Mouse (Mus musculus) CH12.LX (cell line): Measurements from ENCODE around the gene Cyp2t4. TPM values are rescaled to one million over a fixed set of nuclear protein-coding genes. Genes with fewer than 3 reads are reported as not detected.

Source experiments
- DNase-seq: peaks from one replicate; pipeline ENCODE4 v3.0.0-alpha.2; 2013; ENCODE audit errors: extremely low read depth
- H3K27ac ChIP-seq: 2 replicates; pipeline ENCODE4 v1.5.1; 2012; ENCODE audit warnings: low read depth, mild to moderate bottlenecking, control low read depth, moderate library complexity; ENCODE audit not compliant: insufficient read depth
- H3K27me3 ChIP-seq: replicated peaks from 2 replicates; pipeline ENCODE3; 2012; ENCODE audit warnings: inconsistent platforms
- H3K36me3 ChIP-seq, 2 experiments: replicated peaks in 1 of 2; 2 replicates each; pipeline versions ENCODE3 to v1.6.1; 2012; ENCODE audit warnings: inconsistent platforms in 1 of 2, low read length in 1 of 2, mild to moderate bottlenecking in 1 of 2, mixed read lengths in 1 of 2, moderate library complexity in 1 of 2; ENCODE audit not compliant: control insufficient read depth in 1 of 2, insufficient read depth in 1 of 2
- H3K4me1 ChIP-seq, 2 experiments: 2 replicates each; pipeline ENCODE4 v1.6.1; 2012; ENCODE audit warnings: inconsistent platforms in 1 of 2, moderate library complexity in 1 of 2; ENCODE audit not compliant: insufficient read depth in 2 of 2, control insufficient read depth in 1 of 2
- H3K4me2 ChIP-seq: 2 replicates; pipeline ENCODE4 v1.6.1; 2012; ENCODE audit warnings: low read depth, mild to moderate bottlenecking, control low read depth; ENCODE audit not compliant: poor library complexity, insufficient read depth, severe bottlenecking
- H3K4me3 ChIP-seq, 3 experiments: fragments of 150-350 bp in 1 of 3; sonication (generic) in 1 of 3; replicated peaks in 1 of 3; 2 replicates each; pipeline versions ENCODE3 to v1.5.1; 2011 to 2012; ENCODE audit warnings: low read depth in 2 of 3, low read length in 2 of 3, mild to moderate bottlenecking in 2 of 3, moderate library complexity in 2 of 3, control low read depth in 1 of 3, improper control_type of control experiment in 1 of 3, inconsistent platforms in 1 of 3, mixed read lengths in 1 of 3; ENCODE audit not compliant: poor library complexity in 1 of 3
- H3K79me2 ChIP-seq: replicated peaks from 2 replicates; pipeline ENCODE4 v1.6.1; 2012; ENCODE audit warnings: mild to moderate bottlenecking, moderate library complexity; ENCODE audit not compliant: control insufficient read depth, poor library complexity, insufficient read depth, severe bottlenecking; ENCODE audit errors: extremely low read depth
- H3K9ac ChIP-seq: 2 replicates; pipeline ENCODE4 v1.6.1; 2012; ENCODE audit warnings: low read depth, mild to moderate bottlenecking, control low read depth, moderate library complexity; ENCODE audit not compliant: insufficient read depth
- H3K9me3 ChIP-seq: replicated peaks from 2 replicates; pipeline ENCODE3; 2012; ENCODE audit warnings: low read length, inconsistent platforms, mixed read lengths
- CHD1 ChIP-seq: IDR thresholded peaks from 2 replicates; pipeline ENCODE4 v1.6.1; 2012; ENCODE audit warnings: low read depth, low read length, improper control_type of control experiment, inconsistent platforms
- CTCF ChIP-seq, 2 experiments: IDR thresholded peaks in 1 of 2; conservative IDR thresholded peaks in 1 of 2; 2 replicates each; pipeline ENCODE4 v1.5.1; 2011 to 2012; ENCODE audit warnings: low read depth in 2 of 2, low read length in 2 of 2, improper control_type of control experiment in 1 of 2, inconsistent platforms in 1 of 2, mild to moderate bottlenecking in 1 of 2, moderate library complexity in 1 of 2
- E2F4 ChIP-seq: IDR thresholded peaks from 2 replicates; pipeline ENCODE4 v1.6.1; 2011; ENCODE audit warnings: low read depth, low read length, improper control_type of control experiment; ENCODE audit not compliant: insufficient replicate concordance
- ELF1 ChIP-seq: IDR thresholded peaks from 2 replicates; pipeline ENCODE4 v1.6.1; 2014; ENCODE audit warnings: low read depth, mild to moderate bottlenecking, inconsistent platforms, low read length, improper control_type of control experiment
- ETS1 ChIP-seq: conservative IDR thresholded peaks from 2 replicates; pipeline ENCODE4 v1.6.1; 2012; ENCODE audit warnings: low read depth, mild to moderate bottlenecking, inconsistent platforms, low read length, improper control_type of control experiment, moderate library complexity
- MAX ChIP-seq: IDR thresholded peaks from 2 replicates; pipeline ENCODE4 v1.6.1; 2011; ENCODE audit warnings: low read length, improper control_type of control experiment
- MXI1 ChIP-seq: IDR thresholded peaks from 2 replicates; pipeline ENCODE4 v1.6.1; 2011; ENCODE audit warnings: mild to moderate bottlenecking, low read depth, low read length, improper control_type of control experiment
- PAX5 ChIP-seq: IDR thresholded peaks from 2 replicates; pipeline ENCODE4 v1.6.1; 2012; ENCODE audit warnings: low read length, inconsistent platforms, mixed read lengths
- POLR2A ChIP-seq: IDR thresholded peaks from 2 replicates; pipeline ENCODE4 v1.6.1; 2011; ENCODE audit warnings: low read depth, mild to moderate bottlenecking, improper control_type of control experiment, low read length
- POLR2AphosphoS2 ChIP-seq: IDR thresholded peaks from 2 replicates; pipeline ENCODE4 v1.6.1; 2011; ENCODE audit warnings: low read depth, low read length, improper control_type of control experiment
- RCOR1 ChIP-seq: conservative IDR thresholded peaks from 2 replicates; pipeline ENCODE4 v1.6.1; 2012; ENCODE audit warnings: low read depth, mild to moderate bottlenecking, inconsistent platforms, low read length, improper control_type of control experiment
- SIN3A ChIP-seq: IDR thresholded peaks from 2 replicates; pipeline ENCODE4 v1.6.1; 2012; ENCODE audit warnings: low read length, improper control_type of control experiment, inconsistent platforms
- SMC3 ChIP-seq: IDR thresholded peaks from 2 replicates; pipeline ENCODE4 v1.6.1; 2011; ENCODE audit warnings: low read depth, low read length, improper control_type of control experiment
- ZKSCAN1 ChIP-seq: IDR thresholded peaks from 2 replicates; pipeline ENCODE4 v1.6.1; 2012; ENCODE audit warnings: low read depth, inconsistent platforms, low read length, improper control_type of control experiment, borderline replicate concordance
- ZMIZ1 ChIP-seq: IDR thresholded peaks from 2 replicates; pipeline ENCODE4 v1.6.1; 2012; ENCODE audit warnings: low read depth, mild to moderate bottlenecking, inconsistent platforms, low read length, improper control_type of control experiment
- ZNF384 ChIP-seq: IDR thresholded peaks from 2 replicates; pipeline ENCODE4 v1.6.1; 2012; ENCODE audit warnings: low read depth, low read length, improper control_type of control experiment, inconsistent platforms
- dilution Hi-C: fragments of 300-500 bp; cut with MboI; formaldehyde crosslinking; loops from 2 replicates; pipeline ENCODE4 v1.14.3; 2020; ENCODE audit warnings: low sequenced_read_pairs; ENCODE audit not compliant: extremely low pct_unique_long_range_greater_than_20kb, extremely low pct_ligation_motif_present
- in situ Hi-C: fragments of 300-500 bp; cut with MboI; formaldehyde crosslinking; loops from 3 replicates; pipeline ENCODE4 v1.14.3; 2019; ENCODE audit warnings: low sequenced_read_pairs, low pct_ligation_motif_present, low pct_unique_long_range_greater_than_20kb, mixed read lengths
- polyA plus RNA-seq: library from polyadenylated mRNA; unstranded; fragments of >175 nt; gene quantifications from 2 replicates; pipeline ENCODE4 v1.2.1, GENCODE M21; 2012; ENCODE audit warnings: low read depth; ENCODE audit not compliant: insufficient read length
- total RNA-seq, 2 experiments: library from RNA; depleted of rRNA; stranded (reverse); fragments of 300-350 nt in 1 of 2; fragments of >200 nt in 1 of 2; gene quantifications; 2 replicates each; pipeline ENCODE4 v1.2.3; 2012 to 2014

The Cyp2t4 gene
- total and polyA plus RNA-seq, 3 experiments, result 0.43 TPM; not detected in 2

GRCm38 (mm10) chr7:27133156-27133555 lies 20.4 kb upstream of the Cyp2t4 start:
- Histone ChIP-seq H3K4me2 (no peak overlapping the region), H3K4me3 (no peak overlapping the region), H3K9ac (no peak overlapping the region), H3K27ac (no peak overlapping the region), H3K36me3 (no peaks in the 10 kb centered on the region), H3K4me1 (no peaks in the 10 kb centered on the region), H3K79me2 (no peaks in the 10 kb centered on the region), H3K9me3 (peaks cover 7% of the 10 kb centered on the region), H3K27me3 (peaks cover 70% of the 10 kb centered on the region)
- no peak for DNase-seq
- in situ Hi-C loops, result loop anchor here (25.0 kb wide), 1 partner anchor 371 kb away; the partner anchor contains the start of gene Cyp2b19
- dilution Hi-C loops, result no loop called here
- TF ChIP-seq MXI1, result no peak
- TF ChIP-seq ETS1, result no peak
- no peak for TF ChIP-seq POLR2AphosphoS2
- no peak for TF ChIP-seq SMC3
- no peak for TF ChIP-seq ZNF384
- no peak for TF ChIP-seq SIN3A
- no peak for TF ChIP-seq RCOR1
- no peak for TF ChIP-seq CHD1
- TF ChIP-seq ZKSCAN1, result no peak
- no peak for TF ChIP-seq POLR2A
- no peak for TF ChIP-seq CTCF (conservative IDR thresholded peaks at IDR 0.05 in 1 of 2, IDR thresholded peaks at IDR 0.05 in 1 of 2; ENCODE audit: low read depth in 2 of 2, low read length in 2 of 2)
- TF ChIP-seq MAX, result no peak
- no peak for TF ChIP-seq ELF1
- TF ChIP-seq E2F4, result no peak
- no peak for TF ChIP-seq ZMIZ1

GRCm38 (mm10) chr7:27133757-27134156 lies 19.8 kb upstream of the Cyp2t4 start:
- H3K36me3 ChIP-seq, result no peaks in the 10 kb centered on the region
- dilution Hi-C loops, result no loop called here

More at GRCm38 (mm10) chr7:27133757-27134156, 19.8 kb upstream of the Cyp2t4 start:
- no peaks in the 10 kb centered on the region for H3K79me2 ChIP-seq
- no peak overlapping the region for H3K4me3 ChIP-seq
- no peak overlapping the region for H3K9ac ChIP-seq
- in situ Hi-C loops, result loop anchor here (25.0 kb wide), 1 partner anchor 371 kb away; the partner anchor contains the start of gene Cyp2b19
- peaks cover 66% of the 10 kb centered on the region for H3K27me3 ChIP-seq
- DNase-seq, result no peak
- no peaks in the 10 kb centered on the region for H3K4me1 ChIP-seq
- TF ChIP-seq PAX5, result no peak
- no peak overlapping the region for H3K4me2 ChIP-seq
- H3K9me3 ChIP-seq, result peaks cover 7% of the 10 kb centered on the region
- H3K27ac ChIP-seq, result no peak overlapping the region
